Mouse (Mus musculus) heart, adult 10 weeks (tissue): ENCODE data around the gene Gm10662. TPM values are rescaled to one million over a fixed set of nuclear protein-coding genes. Genes with fewer than 3 reads are reported as not detected.

Experiments used
- polyA plus RNA-seq: library from polyadenylated mRNA; stranded (reverse); fragments of 350-450 nt; fragmentation: Illumina TruSeq; extraction: RNeasy Lipid Tissue Mini Kit (QIAGEN cat#74804); gene quantifications from one replicate; pipeline ENCODE4 v1.2.3, GENCODE M21; 2014; ENCODE audit warnings: low read depth, low replicate concordance

Gm10662 gene
- not detected for polyA plus RNA-seq

GRCm38 (mm10) chr7:23144380-23144779, at the start of gene Gm10662:
Gene Gm10662 (minus strand): TSS chr7:23144480.

Other genes starting within 250 kb of the Gm10662 start
- gene Gm4214, start 159.8 kb downstream of the Gm10662 start, polyA plus RNA-seq = not detected
- not detected for gene Gm4216, start 124.6 kb downstream of the Gm10662 start, polyA plus RNA-seq
- gene Vmn1r163, start 88.9 kb downstream of the Gm10662 start, polyA plus RNA-seq = not detected
- gene Gm8720, start 77.0 kb downstream of the Gm10662 start, polyA plus RNA-seq = not detected
- gene Vmn1r165, start 72.9 kb upstream of the Gm10662 start, polyA plus RNA-seq = not detected
- not detected for gene Vmn1r166, start 107.2 kb upstream of the Gm10662 start, polyA plus RNA-seq
- not detected for gene Gm6902, start 134.4 kb upstream of the Gm10662 start, polyA plus RNA-seq
- not detected for gene Nlrp4e, start 156.7 kb upstream of the Gm10662 start, polyA plus RNA-seq
- not detected for gene Nlrp5, start 241.4 kb upstream of the Gm10662 start, polyA plus RNA-seq